Mouse (Mus musculus) stomach, postnatal 0 days (tissue): ENCODE results near the gene Entpd2. TPM values are rescaled to one million over a fixed set of nuclear protein-coding genes. Genes with fewer than 3 reads are reported as not detected.
"Not testable (repeated sequence)": the region's sequence is repeated elsewhere in the genome, so short reads cannot be mapped to it uniquely, and the experiment has no call there.

Experiments used
- ATAC-seq: fragments of 200-750 bp; cut with Nextera tagmentation; 2 replicates; pipeline ENCODE4 v1.8.0; 2017; ENCODE audit not compliant: low FRiP score, low TSS enrichment
- DNase-seq: peaks from one replicate; pipeline ENCODE4 v3.0.0-alpha.2; 2016; ENCODE audit warnings: low spot score
- H3K27ac ChIP-seq: fragments of 300-500 bp; sonication (generic); replicated peaks from 2 replicates; pipeline ENCODE4 v1.5.1; 2014; ENCODE audit warnings: mild to moderate bottlenecking, control low read depth
- H3K27me3 ChIP-seq: fragments of 300-500 bp; sonication (generic); 2 replicates; pipeline ENCODE4 v1.6.1; 2014; ENCODE audit warnings: low read length; ENCODE audit not compliant: control insufficient read depth, insufficient read depth
- H3K36me3 ChIP-seq: fragments of 300-500 bp; sonication (generic); 2 replicates; pipeline ENCODE4 v1.6.1; 2014; ENCODE audit warnings: low read length, mixed read lengths; ENCODE audit not compliant: control insufficient read depth, insufficient read depth
- H3K4me1 ChIP-seq: fragments of 300-500 bp; sonication (generic); replicated peaks from 2 replicates; pipeline ENCODE4 v1.6.1; 2014; ENCODE audit warnings: antibody characterized with exemption; ENCODE audit not compliant: control insufficient read depth, insufficient read depth
- H3K4me2 ChIP-seq: fragments of 300-500 bp; sonication (generic); replicated peaks from 2 replicates; pipeline ENCODE4 v1.6.1; 2014; ENCODE audit warnings: low read depth, mild to moderate bottlenecking, control low read depth, moderate library complexity
- H3K4me3 ChIP-seq: fragments of 300-500 bp; sonication (generic); 2 replicates; pipeline ENCODE4 v1.5.1; 2014; ENCODE audit warnings: low read depth, low read length, control low read depth
- H3K9ac ChIP-seq: fragments of 300-500 bp; sonication (generic); 2 replicates; pipeline ENCODE4 v1.6.1; 2014; ENCODE audit warnings: mild to moderate bottlenecking, low read length, control low read depth, mixed read lengths
- H3K9me3 ChIP-seq: fragments of 300-500 bp; sonication (generic); 2 replicates; pipeline ENCODE4 v1.6.1; 2016; ENCODE audit warnings: low read length; ENCODE audit not compliant: control insufficient read depth
- CTCF ChIP-seq: IDR thresholded peaks from 2 replicates; pipeline ENCODE4 v1.5.1; 2016; ENCODE audit warnings: antibody characterized with exemption, low read depth, mild to moderate bottlenecking, moderate library complexity
- EP300 ChIP-seq: optimal IDR thresholded peaks from 2 replicates; pipeline ENCODE3; 2016; ENCODE audit warnings: antibody characterized with exemption
- WGBS: fragments of 180-500 bp; shearing (Covaris S2); extraction: QIAGEN DNeasy Blood & Tissue Kit; methylation state at CpG from one replicate; pipeline ENCODE4 v1.1.7; 2014; 5-methylcytosine and 5-hydroxymethylcytosine counted together
- polyA plus RNA-seq: library from polyadenylated mRNA; unstranded; fragments of >200 nt; fragmentation: Nextera tagmentation; extraction: Ambion mirVana; gene quantifications from 2 replicates; pipeline ENCODE4 v1.2.1, GENCODE M21; 2015

Entpd2 gene
- polyA plus RNA-seq, 1 experiment from 2014 or later = 21.2 TPM

GRCm38 (mm10) chr2:25402972-25403601 is 7.4 kb downstream of the Entpd2 start:
- H3K9me3 ChIP-seq = no peaks in the 10 kb centered on the region
- peak overlapping the region; percentile 56 for H3K27ac ChIP-seq
- TF ChIP-seq CTCF (no peak), EP300 (no peak)
- H3K36me3 ChIP-seq = no peaks in the 10 kb centered on the region
- DNase-seq (peak; percentile 78), ATAC-seq (peak; percentile 73)
- H3K4me2 ChIP-seq = peak overlapping the region; percentile 77
- 2% methylated on average over 49 of the region's 54 CpGs for WGBS
- H3K4me1 ChIP-seq = no peaks in the 10 kb centered on the region; the same call in 1 of the 2 replicates
- H3K9ac ChIP-seq = peak overlapping the region; percentile 64
- H3K27me3 ChIP-seq = no peaks in the 10 kb centered on the region
- H3K4me3 ChIP-seq = peak overlapping the region; percentile 60

- H3K9me3 ChIP-seq = no peaks in the 10 kb centered on the region
- WGBS = 76% methylated on average over 4 of the region's 4 CpGs
- ATAC-seq = no peak
- H3K4me3 ChIP-seq = peak overlapping the region; percentile 60; the same call in 1 of the 2 replicates
- H3K4me2 ChIP-seq = no peak overlapping the region
- peaks cover 3% of the 10 kb centered on the region; the same call in 1 of the 2 replicates for H3K36me3 ChIP-seq
- H3K9ac ChIP-seq = no peak overlapping the region
- DNase-seq = no peak
- H3K27me3 ChIP-seq = no peaks in the 10 kb centered on the region
- no peak overlapping the region for H3K27ac ChIP-seq
- H3K4me1 ChIP-seq = no peaks in the 10 kb centered on the region; the same call in 1 of the 2 replicates
- TF ChIP-seq CTCF (no peak), EP300 (no peak)
Measured at GRCm38 (mm10) chr2:25403994-25404393, 8.3 kb downstream of the Entpd2 start.

GRCm38 (mm10) chr2:25408908-25409307 is 13.2 kb downstream of the Entpd2 start:
- Histone ChIP-seq H3K4me3 (no peak overlapping the region), H3K27me3 (no peaks in the 10 kb centered on the region), H3K4me2 (no peak overlapping the region), H3K36me3 (peaks cover 3% of the 10 kb centered on the region; the same call in 1 of the 2 replicates), H3K27ac (no peak overlapping the region), H3K9ac (no peak overlapping the region), H3K9me3 (no peaks in the 10 kb centered on the region), H3K4me1 (no peaks in the 10 kb centered on the region)
- TF ChIP-seq EP300 (no peak), CTCF (no peak)
- no peak for ATAC-seq
- DNase-seq = no peak
- 85% methylated on average over 10 of the region's 10 CpGs for whole genome bisulfite sequencing

- H3K4me3 ChIP-seq, H3K27ac ChIP-seq, H3K27me3 ChIP-seq, H3K4me2 ChIP-seq, H3K36me3 ChIP-seq, H3K4me1 ChIP-seq, H3K9ac ChIP-seq, ATAC-seq, DNase-seq, H3K9me3 ChIP-seq: not testable (repeated sequence)
- peak; percentile 53 for TF ChIP-seq CTCF
Measured at GRCm38 (mm10) chr2:25413436-25413835, 17.8 kb downstream of the Entpd2 start.

- Histone ChIP-seq H3K27me3 (no peaks in the 10 kb centered on the region), H3K9me3 (no peaks in the 10 kb centered on the region), H3K36me3 (no peaks in the 10 kb centered on the region), H3K4me1 (no peaks in the 10 kb centered on the region), H3K4me2 (no peak overlapping the region), H3K9ac (no peak overlapping the region), H3K27ac (no peak overlapping the region), H3K4me3 (no peak overlapping the region)
- no peak for TF ChIP-seq EP300
- no peak for TF ChIP-seq CTCF
- DNase-seq (no peak), ATAC-seq (no peak)
- WGBS = 17% methylated on average over 3 of the region's 3 CpGs
Measured at GRCm38 (mm10) chr2:25417426-25417825, 21.8 kb downstream of the Entpd2 start.

GRCm38 (mm10) chr2:25421896-25422295 is 26.2 kb downstream of the Entpd2 start:
- peak; percentile 50 for DNase-seq
- Histone ChIP-seq H3K4me2 (no peak overlapping the region), H3K9me3 (no peaks in the 10 kb centered on the region), H3K4me1 (no peaks in the 10 kb centered on the region), H3K27me3 (no peaks in the 10 kb centered on the region), H3K4me3 (no peak overlapping the region), H3K27ac (no peak overlapping the region), H3K9ac (no peak overlapping the region), H3K36me3 (no peaks in the 10 kb centered on the region)
- TF ChIP-seq EP300 = no peak
- peak; percentile 77 for TF ChIP-seq CTCF
- WGBS = 27% methylated on average over 3 of the region's 3 CpGs
- ATAC-seq = 0 out of 2 replicates have a peak, but pooled peaks have one; percentile 21
